In the genomic region with DNA sequence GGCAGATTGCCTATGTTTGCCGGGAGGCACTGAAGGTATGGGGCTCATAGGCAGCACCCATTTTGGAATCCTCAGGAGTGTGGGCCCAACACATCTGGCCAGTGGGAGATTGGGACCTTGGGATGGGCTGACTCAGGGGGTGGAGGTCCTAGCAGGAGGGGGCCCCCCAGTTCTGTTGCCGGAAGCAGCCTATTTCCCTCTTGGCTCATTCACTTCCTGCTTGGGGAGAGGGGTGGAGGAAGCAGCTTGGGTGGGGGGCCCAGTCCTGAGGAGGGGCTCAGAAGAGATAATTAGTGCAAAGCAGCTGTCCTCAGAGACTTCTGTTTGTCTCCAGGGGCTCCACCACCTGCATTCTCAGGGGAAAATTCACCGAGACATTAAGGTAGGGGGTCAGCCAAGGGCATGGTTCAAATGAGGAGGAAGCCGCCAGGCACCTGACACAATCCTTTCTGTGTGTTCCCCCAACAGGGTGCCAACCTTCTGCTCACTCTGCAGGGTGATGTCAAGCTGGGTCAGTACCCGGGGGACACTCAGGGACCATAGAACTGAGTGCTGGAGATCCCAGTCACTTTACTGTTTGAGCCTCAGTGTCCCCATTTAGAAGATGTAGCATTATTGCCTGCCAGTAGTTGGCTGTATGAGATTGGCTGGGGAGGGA, we compare ENCODE assay signal across 9 mouse cellular contexts. TPM values are rescaled to one million over a fixed set of nuclear protein-coding genes. Genes with fewer than 3 reads are reported as not detected.
DNase-seq lines count a peak whose midpoint lies in the region; ATAC-seq and TF ChIP-seq lines count a peak whose summit lies in the region.
"Had no signal": no experiment of that assay in that cellular context is flagged by ENCODE, and none has a peak within 500 bp of the region (broad histone marks: within the 10 kb centered on the region; RNA-seq: fewer than 3 reads in every experiment).

No protein-coding gene starts in this region.

- TF ChIP-seq POLR2A in spleen, adult 2 months (IDR thresholded peaks at IDR 0.05; ENCODE audit: low read depth, low read length), result no peak

- no peaks in the 10 kb centered on the region for H3K79me2 ChIP-seq in macrophage (ENCODE audit: inconsistent target)

- no peak overlapping the region for H3K9ac ChIP-seq in forebrain, embryonic 14.5 days (ENCODE audit: low read length)

- peak overlapping the region; percentile 77; the same call in 1 of the 2 replicates for H3K4me3 ChIP-seq in forebrain, embryonic 10.5 days
- H3K4me3 ChIP-seq in forebrain, embryonic 14.5 days (ENCODE audit: low read depth, low read length), result no peak overlapping the region
- H3K4me3 ChIP-seq in spleen, adult 2 months (ENCODE audit: extremely low read depth, insufficient read depth, insufficient read length), result peak overlapping the region; percentile 94
- peak overlapping the region; percentile 54 for H3K4me3 ChIP-seq in macrophage (ENCODE audit: inconsistent target)

- H3K4me2 ChIP-seq in forebrain, embryonic 14.5 days (ENCODE audit: low read length), result no peak overlapping the region

- H3K4me1 ChIP-seq in forebrain, embryonic 10.5 days, result peaks cover 38% of the 10 kb centered on the region
- H3K4me1 ChIP-seq in forebrain, embryonic 14.5 days (ENCODE audit: control insufficient read depth, insufficient read depth, low read length), result peaks cover 4% of the 10 kb centered on the region; the same call in 1 of the 2 replicates
- peaks cover 20% of the 10 kb centered on the region; the same call in 1 of the 2 replicates for H3K4me1 ChIP-seq in spleen, adult 2 months (ENCODE audit: control insufficient read depth, insufficient read depth, insufficient read length)

- peak overlapping the region; percentile 84; the same call in 1 of the 2 replicates for H3K27ac ChIP-seq in forebrain, embryonic 10.5 days
- H3K27ac ChIP-seq in forebrain, embryonic 14.5 days (ENCODE audit: low read depth, low read length), result no peak overlapping the region
- peak overlapping the region; percentile 93 for H3K27ac ChIP-seq in spleen, adult 2 months (ENCODE audit: insufficient read depth, low read length)
- no peak overlapping the region for H3K27ac ChIP-seq in macrophage

- no peaks in the 10 kb centered on the region for H3K9me3 ChIP-seq in forebrain, embryonic 10.5 days
- no peaks in the 10 kb centered on the region for H3K9me3 ChIP-seq in forebrain, embryonic 14.5 days (replicated peaks; ENCODE audit: control insufficient read depth, low read length)

- no peak for TF ChIP-seq CTCF in spleen, adult 2 months (IDR thresholded peaks at IDR 0.05; ENCODE audit: extremely low read depth, insufficient read depth, insufficient read length, insufficient replicate concordance)

- no peak for ATAC-seq in forebrain, embryonic 14.5 days

- H3K36me3 ChIP-seq in forebrain, embryonic 10.5 days (replicated peaks), result peaks cover 80% of the 10 kb centered on the region
- H3K36me3 ChIP-seq in forebrain, embryonic 14.5 days (ENCODE audit: control insufficient read depth, insufficient read depth, low read length), result peaks cover 76% of the 10 kb centered on the region
- H3K36me3 ChIP-seq in spleen, adult 2 months (ENCODE audit: control insufficient read depth, insufficient read depth, low read length), result peaks cover 48% of the 10 kb centered on the region
- H3K36me3 ChIP-seq in macrophage (ENCODE audit: inconsistent target), result peaks cover 21% of the 10 kb centered on the region; the same call in 1 of the 2 replicates

- no peaks in the 10 kb centered on the region for H3K27me3 ChIP-seq in forebrain, embryonic 10.5 days (ENCODE audit: poor library complexity, severe bottlenecking)
- no peaks in the 10 kb centered on the region for H3K27me3 ChIP-seq in forebrain, embryonic 14.5 days (replicated peaks; ENCODE audit: control insufficient read depth, insufficient read depth, low read length)
- no peaks in the 10 kb centered on the region for H3K27me3 ChIP-seq in spleen, adult 2 months (ENCODE audit: control insufficient read depth, insufficient read depth, low read length)

- 81% methylated on average over 5 of the region's 5 CpGs for WGBS in forebrain, embryonic 10.5 days
- 83% methylated on average over 5 of the region's 5 CpGs for WGBS in forebrain, embryonic 14.5 days
- 17% methylated on average over 5 of the region's 5 CpGs for WGBS in spleen, adult 2 months
- 53% methylated on average over 5 of the region's 5 CpGs for WGBS in macrophage (ENCODE audit: missing documents)

- DNase-seq in forebrain, embryonic 10.5 days (ENCODE audit: extremely low spot score, low spot score), result no peak
- no peak for DNase-seq in forebrain, embryonic 14.5 days (ENCODE audit: low spot score)
- no peak for DNase-seq in spleen, adult 2 months (ENCODE audit: low read depth in 1 of 2, low spot score in 2 of 2)
- DNase-seq in spleen, adult 12 weeks (ENCODE audit: low spot score), result no peak
- peak; percentile 65 for DNase-seq in thymus, postnatal 4 days
- DNase-seq in embryo, embryonic 9.5 days (ENCODE audit: extremely low spot score), result no peak
- DNase-seq in layer of hippocampus, adult 9-11 months, result no peak
- DNase-seq: cerebellum, postnatal 10 days had no signal

RNA-seq across cellular contexts. Expression of a gene that starts 1.5 kb away (rescaled TPM):
- 12.6 and 14.5 TPM in 2 replicates for polyA plus RNA-seq in forebrain, embryonic 10.5 days (2016; fragmentation: Nextera tagmentation; extraction: Ambion mirVana)
- 6.2 and 11.2 TPM in 2 replicates for polyA plus RNA-seq in forebrain, embryonic 14.5 days (2014; fragmentation: Nextera tagmentation; extraction: Ambion mirVana)
- 487 and 792 TPM in 2 replicates for polyA plus RNA-seq in spleen, adult 2 months (2012; rRNA removed)
- 100 to 1,000 TPM in 7 of 26 experiments, 10 to 100 TPM in 19; 36.0 to 138 (median 82.2) TPM for total RNA-seq in macrophage (2018; cell fraction: chromatin; rRNA removed)
- 10 to 100 TPM in 3 of 26 experiments, 1 to 10 TPM in 23; 5.7 to 12.4 (median 8.4) TPM for total RNA-seq in macrophage (2018; cell fraction: cytosol; rRNA removed)
- total RNA-seq in macrophage (2018; cell fraction: nucleus; rRNA removed), result 10 to 100 TPM; 16.9 to 81.8 (median 38.2) TPM
- polyA plus RNA-seq in macrophage (2018), result 6.8 to 15.8 TPM (median 8.5 TPM) in 3 replicates

RNA-seq across cellular contexts. Expression of a gene that starts 7.6 kb away (rescaled TPM):
- polyA plus RNA-seq in forebrain, embryonic 10.5 days (2016; fragmentation: Nextera tagmentation; extraction: Ambion mirVana), result 115 and 130 TPM in 2 replicates
- 47.7 and 61.6 TPM in 2 replicates for polyA plus RNA-seq in forebrain, embryonic 14.5 days (2014; fragmentation: Nextera tagmentation; extraction: Ambion mirVana)
- 54.2 and 57.2 TPM in 2 replicates for polyA plus RNA-seq in spleen, adult 2 months (2012; rRNA removed)
- 10 to 100 TPM in 19 of 26 experiments, 1 to 10 TPM in 7; 5.0 to 40.8 (median 13.3) TPM for total RNA-seq in macrophage (2018; cell fraction: chromatin; rRNA removed)
- total RNA-seq in macrophage (2018; cell fraction: cytosol; rRNA removed), result 10 to 100 TPM in 24 of 26 experiments, 1 to 10 TPM in 2; 9.1 to 21.5 (median 17.3) TPM
- 10 to 100 TPM in 23 of 26 experiments, 1 to 10 TPM in 3; 6.5 to 62.9 (median 14.9) TPM for total RNA-seq in macrophage (2018; cell fraction: nucleus; rRNA removed)
- polyA plus RNA-seq in macrophage (2018), result 16.4 to 22.0 TPM (median 21.4 TPM) in 3 replicates

RNA-seq across cellular contexts. Expression of a gene that starts 21.1 kb away (rescaled TPM):
- polyA plus RNA-seq in forebrain, embryonic 10.5 days (2016; fragmentation: Nextera tagmentation; extraction: Ambion mirVana), result 201 TPM in 2 replicates
- 90.4 and 115 TPM in 2 replicates for polyA plus RNA-seq in forebrain, embryonic 14.5 days (2014; fragmentation: Nextera tagmentation; extraction: Ambion mirVana)
- polyA plus RNA-seq in spleen, adult 2 months (2012; rRNA removed), result 177 and 239 TPM in 2 replicates
- 100 to 1,000 TPM; 332 to 732 (median 556) TPM for total RNA-seq in macrophage (2018; cell fraction: chromatin; rRNA removed)
- 100 to 1,000 TPM in 16 of 26 experiments, 10 to 100 TPM in 10; 75.0 to 160 (median 109) TPM for total RNA-seq in macrophage (2018; cell fraction: cytosol; rRNA removed)
- 100 to 1,000 TPM; 189 to 372 (median 269) TPM for total RNA-seq in macrophage (2018; cell fraction: nucleus; rRNA removed)
- polyA plus RNA-seq in macrophage (2018), result 95.2 to 156 TPM (median 120 TPM) in 3 replicates

RNA-seq across cellular contexts. Expression of a gene that starts 36.1 kb away (rescaled TPM):
- 0.23 and 0.24 TPM in 2 replicates for polyA plus RNA-seq in forebrain, embryonic 10.5 days (2016; fragmentation: Nextera tagmentation; extraction: Ambion mirVana)
- 0.61 and 0.72 TPM in 2 replicates for polyA plus RNA-seq in forebrain, embryonic 14.5 days (2014; fragmentation: Nextera tagmentation; extraction: Ambion mirVana)
- 7.7 and 8.9 TPM in 2 replicates for polyA plus RNA-seq in spleen, adult 2 months (2012; rRNA removed)
- 10 to 100 TPM in 23 of 26 experiments, 1 to 10 TPM in 3; 7.2 to 46.1 (median 15.0) TPM for total RNA-seq in macrophage (2018; cell fraction: chromatin; rRNA removed)
- 1 to 10 TPM; 2.1 to 4.4 (median 3.3) TPM for total RNA-seq in macrophage (2018; cell fraction: cytosol; rRNA removed)
- 10 to 100 TPM in 8 of 26 experiments, 1 to 10 TPM in 18; 5.7 to 31.4 (median 9.1) TPM for total RNA-seq in macrophage (2018; cell fraction: nucleus; rRNA removed)
- polyA plus RNA-seq in macrophage (2018), result 1.3 to 3.5 TPM (median 2.8 TPM) in 3 replicates

RNA-seq across cellular contexts. Expression of a gene that starts 41.8 kb away (rescaled TPM):
- 0.83 and 2.0 TPM in 2 replicates for polyA plus RNA-seq in forebrain, embryonic 10.5 days (2016; fragmentation: Nextera tagmentation; extraction: Ambion mirVana)
- polyA plus RNA-seq in forebrain, embryonic 14.5 days (2014; fragmentation: Nextera tagmentation; extraction: Ambion mirVana), result 1.3 and 3.0 TPM in 2 replicates
- polyA plus RNA-seq in spleen, adult 2 months (2012; rRNA removed), result 7.3 and 8.1 TPM in 2 replicates
- total RNA-seq in macrophage (2018; cell fraction: chromatin; rRNA removed), result 10 to 100 TPM in 23 of 26 experiments, 1 to 10 TPM in 3; 4.1 to 60.1 (median 22.4) TPM
- total RNA-seq in macrophage (2018; cell fraction: cytosol; rRNA removed), result 1 to 10 TPM in 3 of 26 experiments, under 1 TPM in 23; 0.06 to 1.9 (median 0.37) TPM
- 10 to 100 TPM in 15 of 26 experiments, 1 to 10 TPM in 11; 1.5 to 26.8 (median 11.0) TPM for total RNA-seq in macrophage (2018; cell fraction: nucleus; rRNA removed)
- polyA plus RNA-seq in macrophage (2018), result 0.21 to 0.59 TPM (median 0.39 TPM) in 3 replicates

Comparison
In these comparisons a context has a peak if more than half of its experiments do, and no peak if none do; other contexts are left out.
1. H3K27ac ChIP-seq: peak in forebrain, embryonic 10.5 days (single experiment) and spleen, adult 2 months (single experiment); none in forebrain, embryonic 14.5 days (single experiment) and macrophage (single experiment).
2. RNA of a gene that starts 1.5 kb away (polyA plus RNA-seq): 487 to 792 TPM in spleen, adult 2 months; 12.6 to 14.5 TPM in forebrain, embryonic 10.5 days, 6.8 to 15.8 TPM in macrophage and 6.2 to 11.2 TPM in forebrain, embryonic 14.5 days; every median in the first group is over 10 times any median in the second.